Mouse (Mus musculus): ENCODE data around the gene Rhox3a2.
"Not testable (repeated sequence)": the region's sequence is repeated elsewhere in the genome, so short reads cannot be mapped to it uniquely, and the experiment has no call there.

Gene Rhox3a2

DNA sequence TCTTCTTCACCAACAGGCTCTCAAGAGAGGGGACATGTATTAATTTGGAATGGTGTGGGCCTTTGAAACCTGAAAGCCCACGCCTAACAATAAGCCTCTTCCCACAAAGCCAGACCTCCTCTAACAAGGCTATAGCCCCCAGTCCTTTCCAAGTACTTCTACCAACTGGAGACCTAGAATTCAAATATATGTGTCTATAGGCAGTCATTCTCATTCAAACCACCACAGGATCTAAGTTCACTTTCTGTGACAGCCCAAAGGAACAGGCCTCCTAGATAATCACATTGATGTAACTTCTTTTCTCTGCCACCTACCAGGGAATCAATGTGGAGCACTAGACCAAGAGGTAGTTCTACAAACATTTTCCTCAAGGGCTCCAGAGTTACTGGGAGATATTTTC is at the start of gene Rhox3a2:
Rhox3a2 (plus strand) TSS at position 301 of the 400 bp plus-strand sequence.
- DNase-seq (ENCODE audit: low spot score in 2 of 2) = not testable (repeated sequence)

GRCm38 (mm10) chrX:37390548-37390947 is 10.7 kb downstream of the Rhox3a2 start, which contains the start of gene Rhox4a2:
Rhox4a2 (plus strand) TSS chrX:37390848.
- not testable (repeated sequence) for DNase-seq (ENCODE audit: low spot score in 2 of 2)

- DNase-seq (ENCODE audit: low spot score in 2 of 2) = not testable (repeated sequence)
Measured at GRCm38 (mm10) chrX:37411767-37412166, 31.9 kb downstream of the Rhox3a2 start, which contains the start of gene Rhox2b. Rhox2b (plus strand) TSS chrX:37412067.

DNA sequence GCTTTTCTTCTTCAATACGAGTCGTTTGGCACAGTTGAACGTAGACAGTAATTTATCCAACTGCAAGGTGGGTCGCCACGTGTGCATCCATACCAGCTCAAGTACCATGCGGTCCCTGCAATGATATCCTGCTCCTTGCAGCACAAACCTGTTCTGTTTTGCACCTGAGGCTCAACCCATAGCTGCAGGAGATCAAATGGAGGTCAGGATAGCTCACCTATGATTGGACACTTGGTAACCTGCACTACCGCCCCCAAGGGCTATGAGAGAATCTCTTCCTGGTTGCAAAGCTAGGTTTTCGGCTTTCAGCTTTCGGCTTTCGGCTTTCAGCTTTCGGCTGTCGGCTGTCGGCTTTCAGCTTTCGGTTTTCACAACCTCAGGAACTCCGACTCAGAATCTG is 52.4 kb downstream of the Rhox3a2 start, which contains the start of gene Rhox4b:
Rhox4b (plus strand) TSS at position 301 of the 400 bp plus-strand sequence.
- DNase-seq (ENCODE audit: low spot score in 2 of 2) = not testable (repeated sequence)
